Mouse (Mus musculus) ES-Bruce4 (cell line): ENCODE results near the gene Garnl3. TPM values are rescaled to one million over a fixed set of nuclear protein-coding genes. Genes with fewer than 3 reads are reported as not detected.
"Not testable (repeated sequence)": the region's sequence is repeated elsewhere in the genome, so short reads cannot be mapped to it uniquely, and the experiment has no call there.

Experiments
- H3K27ac ChIP-seq: 2 replicates; pipeline ENCODE4 v1.5.1; 2012; ENCODE audit warnings: low read length, inconsistent platforms; ENCODE audit not compliant: insufficient read depth
- H3K27me3 ChIP-seq: 2 replicates; pipeline ENCODE4 v1.6.1; 2012; ENCODE audit warnings: mild to moderate bottlenecking, low read length, inconsistent platforms; ENCODE audit not compliant: control insufficient read depth, poor library complexity, insufficient read depth, severe bottlenecking
- H3K36me3 ChIP-seq: 2 replicates; pipeline ENCODE4 v1.6.1; 2012; ENCODE audit warnings: inconsistent platforms, mild to moderate bottlenecking, low read length, moderate library complexity; ENCODE audit not compliant: control insufficient read depth, poor library complexity, insufficient read depth, severe bottlenecking
- H3K4me1 ChIP-seq: one replicate; pipeline ENCODE4 v1.8.1; 2011; ENCODE audit warnings: low read length; ENCODE audit not compliant: control insufficient read depth, insufficient read depth
- H3K4me3 ChIP-seq: 2 replicates; pipeline ENCODE4 v1.5.1; 2011; ENCODE audit warnings: low read depth, mild to moderate bottlenecking, low read length
- H3K9ac ChIP-seq: 2 replicates; pipeline ENCODE4 v1.6.1; 2012; ENCODE audit warnings: low read depth, mild to moderate bottlenecking, inconsistent platforms; ENCODE audit not compliant: poor library complexity, severe bottlenecking
- H3K9me3 ChIP-seq: replicated peaks from 2 replicates; pipeline ENCODE4 v1.6.1; 2012; ENCODE audit warnings: mild to moderate bottlenecking, low read length, inconsistent platforms; ENCODE audit not compliant: control insufficient read depth, poor library complexity, insufficient read depth, severe bottlenecking
- CTCF ChIP-seq: IDR thresholded peaks from one replicate; pipeline ENCODE4 v1.8.1; 2011; ENCODE audit warnings: low read depth, low read length
- EP300 ChIP-seq: IDR thresholded peaks from 2 replicates; pipeline ENCODE4 v1.6.1; 2011; ENCODE audit warnings: low read depth, low read length; ENCODE audit not compliant: insufficient read depth
- POLR2A ChIP-seq: IDR thresholded peaks from one replicate; pipeline ENCODE4 v1.8.1; 2011; ENCODE audit warnings: low read length; ENCODE audit not compliant: insufficient read depth
- polyA plus RNA-seq: library from polyadenylated mRNA; stranded (reverse); fragments of >200 nt; gene quantifications from 2 replicates; pipeline ENCODE4 v1.2.4, GENCODE M21; 2011; ENCODE audit warnings: low read depth; ENCODE audit not compliant: missing spikeins, insufficient read depth, insufficient read length

The Garnl3 gene
- polyA plus RNA-seq, 1 experiment: 29.1 TPM

- Histone ChIP-seq H3K9me3 (no peaks in the 10 kb centered on the region), H3K36me3 (no peaks in the 10 kb centered on the region), H3K27ac (no peak overlapping the region), H3K4me3 (no peak overlapping the region), H3K9ac (no peak overlapping the region), H3K4me1 (no peaks in the 10 kb centered on the region), H3K27me3 (no peaks in the 10 kb centered on the region)
- TF ChIP-seq POLR2A (no peak), EP300 (no peak), CTCF (no peak)
These were observed 36.2 kb downstream of the Garnl3 start for GRCm38 (mm10) chr2:33095221-33095671.

GRCm38 (mm10) chr2:33090620-33091520 is 40.6 kb downstream of the Garnl3 start:
- TF ChIP-seq POLR2A (no peak), EP300 (no peak), CTCF (no peak)
- Histone ChIP-seq H3K4me1 (no peaks in the 10 kb centered on the region), H3K36me3 (no peaks in the 10 kb centered on the region), H3K4me3 (no peak overlapping the region), H3K27ac (no peak overlapping the region), H3K27me3 (no peaks in the 10 kb centered on the region), H3K9ac (no peak overlapping the region), H3K9me3 (no peaks in the 10 kb centered on the region)

GRCm38 (mm10) chr2:33090033-33090400 is 41.4 kb downstream of the Garnl3 start:
- not testable (repeated sequence) for H3K27ac ChIP-seq, H3K9me3 ChIP-seq, H3K4me1 ChIP-seq, H3K9ac ChIP-seq, H3K27me3 ChIP-seq, H3K36me3 ChIP-seq, H3K4me3 ChIP-seq

GRCm38 (mm10) chr2:33089356-33090032 is 42.0 kb downstream of the Garnl3 start:
- H3K4me3 ChIP-seq: no peak overlapping the region
- H3K9ac ChIP-seq: no peak overlapping the region
- no peaks in the 10 kb centered on the region for H3K36me3 ChIP-seq
- no peak overlapping the region for H3K27ac ChIP-seq
- H3K27me3 ChIP-seq: no peaks in the 10 kb centered on the region
- no peak for TF ChIP-seq EP300
- TF ChIP-seq CTCF: no peak
- no peak for TF ChIP-seq POLR2A
- H3K4me1 ChIP-seq: no peaks in the 10 kb centered on the region
- H3K9me3 ChIP-seq: no peaks in the 10 kb centered on the region

- Histone ChIP-seq H3K4me1 (no peaks in the 10 kb centered on the region), H3K9ac (no peak overlapping the region), H3K27ac (no peak overlapping the region), H3K4me3 (no peak overlapping the region), H3K27me3 (no peaks in the 10 kb centered on the region), H3K36me3 (no peaks in the 10 kb centered on the region), H3K9me3 (no peaks in the 10 kb centered on the region)
- TF ChIP-seq CTCF (no peak), POLR2A (no peak), EP300 (no peak)
These were observed 44.6 kb downstream of the Garnl3 start for GRCm38 (mm10) chr2:33086671-33087363.

GRCm38 (mm10) chr2:33086016-33086596 is 45.3 kb downstream of the Garnl3 start:
- Histone ChIP-seq H3K36me3 (no peaks in the 10 kb centered on the region), H3K4me1 (no peaks in the 10 kb centered on the region), H3K27ac (no peak overlapping the region), H3K4me3 (no peak overlapping the region), H3K9me3 (no peaks in the 10 kb centered on the region), H3K27me3 (no peaks in the 10 kb centered on the region), H3K9ac (no peak overlapping the region)
- TF ChIP-seq CTCF (no peak), POLR2A (no peak), EP300 (no peak)
